Mouse (Mus musculus) heart, adult 2 months (tissue): ENCODE measurements around the gene Tbx21.

Experiments used
- CTCF ChIP-seq: fragments of 200-600 bp; IDR thresholded peaks from 2 replicates; pipeline ENCODE4 v1.8.1; 2022; ENCODE audit warnings: antibody characterized with exemption, mild to moderate bottlenecking, moderate library complexity
- EP300 ChIP-seq: fragments of 200-500 bp; IDR thresholded peaks from 2 replicates; pipeline ENCODE4 v1.6.1; 2011; ENCODE audit warnings: low read depth, low read length, control low read depth; ENCODE audit not compliant: insufficient read depth
- POLR2A ChIP-seq: fragments of 200-500 bp; IDR thresholded peaks from 2 replicates; pipeline ENCODE4 v1.6.1; 2011; ENCODE audit warnings: mild to moderate bottlenecking, low read depth, low read length, control low read depth; ENCODE audit not compliant: insufficient read depth

DNA sequence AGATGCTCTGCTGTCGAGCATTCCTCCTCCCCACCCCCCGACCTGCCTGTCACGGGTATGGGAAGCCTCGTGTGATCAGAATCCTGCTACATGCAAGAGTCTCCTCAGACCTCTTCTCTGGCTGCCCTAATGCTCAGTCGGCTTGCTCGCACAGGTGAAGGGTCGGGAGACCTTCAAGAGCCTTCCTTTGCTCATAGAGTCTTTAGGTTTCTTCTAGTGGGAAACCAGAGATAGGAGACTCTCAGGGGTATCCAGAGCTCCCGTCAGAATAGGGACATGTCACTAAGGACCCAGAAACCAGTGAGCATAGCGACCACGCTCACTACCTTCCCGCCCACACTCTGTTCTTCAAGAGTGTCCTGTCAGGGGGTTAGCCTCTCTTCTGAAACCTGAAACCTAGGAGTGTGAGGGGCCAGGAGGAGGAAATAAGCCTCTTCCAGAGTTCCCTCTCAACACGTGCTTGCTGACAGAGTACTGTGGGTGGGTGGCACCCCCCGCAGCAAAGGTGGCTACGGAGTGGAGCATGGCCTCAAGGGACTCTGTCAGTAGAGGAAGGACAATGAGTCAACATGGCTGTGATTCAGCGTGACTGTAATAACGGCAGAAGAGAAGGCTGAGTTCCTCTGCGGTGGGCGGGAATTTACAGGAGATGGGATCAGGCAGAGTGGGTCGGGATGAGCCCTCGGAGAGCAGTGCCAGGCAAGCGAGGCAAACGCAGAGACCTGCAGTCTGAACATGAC is 31.6 kb downstream of the Tbx21 start:
- TF ChIP-seq EP300 (no peak), CTCF (no peak), POLR2A (no peak)
